Mouse (Mus musculus): ENCODE results near the gene Mtrex.

DNA sequence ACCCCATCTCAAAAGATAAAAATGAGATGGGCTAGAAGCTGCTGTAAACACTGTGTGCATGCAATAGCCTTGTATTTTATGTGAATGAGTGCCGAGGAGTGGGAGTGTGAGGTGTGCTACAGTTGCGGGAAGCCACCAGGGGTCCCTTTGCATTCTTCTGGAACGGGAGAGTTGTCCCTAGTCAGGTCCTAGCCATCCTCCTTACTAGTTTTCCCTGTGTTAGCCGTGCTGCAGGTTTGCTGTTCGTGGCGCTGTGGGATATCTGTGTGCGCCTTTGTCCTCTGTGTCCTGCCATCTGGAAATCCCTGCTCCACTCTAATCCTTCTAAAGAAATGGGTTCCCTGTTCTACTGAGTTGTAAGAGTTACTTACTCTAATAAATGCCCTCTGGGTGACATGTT lies 69.3 kb downstream of the Mtrex start:
- TF ChIP-seq CTCF (IDR thresholded peaks at IDR 0.05; ENCODE audit: control insufficient read depth, insufficient read depth, insufficient replicate concordance, low read depth, low read length): no peak
- no peak for TF ChIP-seq POLR2A (IDR thresholded peaks at IDR 0.05; ENCODE audit: control insufficient read depth, low read depth, low read length)
